Mouse (Mus musculus): ENCODE data around the gene Gm2a.
"Not testable (repeated sequence)": the region's sequence is repeated elsewhere in the genome, so short reads cannot be mapped to it uniquely, and the experiment has no call there.

Gm2a gene

DNA sequence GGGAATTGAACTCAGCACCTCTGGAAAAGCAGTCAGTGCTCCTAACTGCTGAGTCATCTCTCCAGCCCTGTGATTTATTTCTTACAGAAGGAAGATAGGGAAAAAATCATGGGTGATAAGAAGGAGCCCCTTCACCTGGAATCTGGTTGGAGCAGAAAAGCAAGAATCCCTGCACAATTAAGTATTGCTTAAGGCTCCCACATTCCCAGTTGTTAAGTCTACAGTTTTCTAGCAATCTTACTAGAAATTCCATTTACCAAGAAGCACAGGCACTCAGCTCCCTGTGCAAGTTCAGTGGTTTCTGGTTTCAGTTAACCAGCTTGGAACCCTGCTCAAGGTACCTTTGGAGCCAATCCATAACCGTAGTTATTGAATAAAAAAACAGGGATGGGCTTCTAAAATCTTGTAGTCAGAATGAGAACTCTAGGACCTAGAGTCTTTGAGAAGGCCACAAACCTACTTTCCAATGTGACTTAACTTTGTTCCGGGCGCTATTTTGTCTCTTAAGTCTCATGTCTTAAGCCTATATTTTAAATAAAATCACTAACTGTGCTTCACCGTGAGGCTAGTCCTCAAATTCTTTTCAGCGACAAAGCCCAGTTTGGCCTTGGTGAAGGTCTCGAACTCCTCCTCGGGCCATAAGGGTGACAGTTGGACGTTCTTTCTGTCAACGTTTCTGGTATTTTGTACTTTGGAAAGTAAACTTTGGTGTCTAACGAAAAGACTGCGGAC, 1.0 kb upstream of the Gm2a start:
- DNase-seq (ENCODE audit: low spot score), result no peak

DNA sequence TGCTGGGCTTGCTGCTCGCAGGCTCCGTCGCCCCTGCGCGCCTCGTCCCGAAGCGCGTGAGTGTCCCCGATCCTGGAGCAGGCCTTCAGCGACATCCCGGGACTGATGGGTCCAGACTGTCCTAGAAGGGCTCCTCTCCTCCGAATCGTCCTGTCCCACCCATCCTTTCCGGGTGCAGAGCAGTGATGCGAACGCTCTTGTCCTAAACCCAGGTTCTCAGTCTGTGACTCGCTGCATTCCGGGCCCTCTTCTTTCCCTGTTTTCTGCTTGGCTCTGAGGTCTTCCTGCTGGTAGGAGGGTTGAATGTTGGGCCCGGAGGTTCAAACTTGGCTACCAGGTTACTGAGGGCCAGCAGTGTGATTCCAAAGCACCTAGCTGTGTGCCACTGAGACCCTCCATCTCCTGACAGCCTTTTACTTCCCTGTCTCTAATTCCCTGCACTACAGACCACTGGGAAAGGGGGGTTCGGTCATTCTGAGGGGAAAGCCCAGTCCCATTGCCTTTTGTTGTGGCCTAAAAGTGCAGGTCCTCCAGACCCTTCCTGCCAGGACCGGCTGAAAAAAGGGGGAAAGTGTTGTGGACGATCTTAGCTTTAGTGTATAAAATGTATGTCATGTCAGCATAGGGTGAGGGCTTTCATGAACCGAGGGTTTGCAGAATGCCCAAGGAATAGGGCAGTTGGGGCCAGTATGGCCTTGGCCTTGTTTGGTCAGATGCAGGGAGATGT, 437 bp downstream of the Gm2a start:
- DNase-seq (ENCODE audit: low spot score), result no peak

DNA sequence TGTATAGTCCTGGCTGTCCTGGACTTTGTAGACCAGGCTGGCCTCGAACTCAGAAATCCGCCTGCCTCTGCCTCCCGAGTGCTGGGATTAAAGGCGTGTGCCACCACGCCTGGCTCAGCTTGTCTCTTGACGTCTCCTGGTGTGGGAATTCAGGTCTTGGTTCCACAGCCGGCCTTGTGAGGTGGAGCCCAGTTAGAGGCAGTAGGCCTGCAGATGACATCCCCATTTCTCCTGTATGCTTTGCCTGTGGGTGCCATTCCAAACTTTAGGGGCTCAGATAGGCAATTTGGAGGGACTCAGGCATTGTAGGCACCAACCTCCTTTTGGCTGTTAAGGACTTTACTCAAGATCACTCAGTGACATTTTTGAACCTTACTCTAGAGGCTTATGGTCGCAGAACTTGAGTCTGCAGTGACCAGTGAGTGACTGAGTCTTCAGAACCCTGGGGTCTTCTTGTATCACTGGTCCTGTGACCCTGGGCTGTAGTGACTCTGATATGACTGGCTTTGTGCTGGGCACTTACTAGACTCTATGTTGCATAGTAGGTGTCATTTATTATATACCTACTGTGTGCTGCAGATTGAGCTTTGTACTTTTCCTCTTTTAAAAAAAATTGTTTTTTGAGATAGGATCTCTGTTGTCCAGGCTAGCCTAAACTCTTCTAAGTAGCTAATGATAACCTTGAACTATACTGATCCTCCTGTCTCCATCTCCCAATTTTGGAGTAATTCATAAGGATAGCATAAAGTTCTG, 1.3 kb downstream of the Gm2a start:
- no peak for DNase-seq (ENCODE audit: low spot score)

DNA sequence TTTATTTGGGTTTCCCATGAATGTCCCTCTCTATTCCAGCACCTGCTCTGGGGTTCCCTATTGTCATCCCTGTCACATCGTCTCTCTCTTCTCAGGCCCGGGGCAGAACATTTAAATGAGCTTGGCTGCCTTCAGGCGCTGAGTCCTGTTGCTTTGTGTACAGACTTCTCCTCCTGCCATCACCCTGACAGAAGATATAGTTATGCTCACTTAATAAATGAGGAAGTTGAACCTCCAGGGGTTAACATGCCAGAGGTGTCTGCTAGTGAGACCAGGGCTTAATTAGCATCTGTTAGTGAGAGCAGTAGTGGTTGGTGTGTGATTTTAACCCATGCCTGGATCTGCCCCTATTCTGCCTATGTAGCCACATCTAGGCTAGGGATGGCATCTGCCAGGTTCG, 2.0 kb downstream of the Gm2a start:
- no peak for DNase-seq (ENCODE audit: low spot score)

DNA sequence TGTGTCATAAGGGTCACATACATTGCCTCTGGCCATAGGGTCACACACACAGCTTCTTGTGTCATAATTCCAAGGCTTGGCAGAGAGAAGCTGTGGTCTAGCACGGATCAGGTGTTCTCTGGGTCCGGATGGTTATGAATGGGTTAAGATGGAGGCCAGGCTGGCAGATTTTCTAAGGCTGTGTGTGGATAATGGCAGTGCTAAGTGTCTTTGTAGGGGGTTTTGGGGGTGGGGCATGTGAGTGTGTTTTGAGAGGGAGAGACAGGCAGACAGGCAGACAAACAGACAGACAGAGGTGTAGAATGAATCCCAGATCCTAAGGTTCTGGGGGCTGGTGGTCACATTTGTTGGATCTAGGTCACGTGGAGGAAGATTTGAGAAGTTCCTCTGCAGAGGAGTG, 4.1 kb downstream of the Gm2a start:
- DNase-seq (ENCODE audit: low spot score), result no peak

DNA sequence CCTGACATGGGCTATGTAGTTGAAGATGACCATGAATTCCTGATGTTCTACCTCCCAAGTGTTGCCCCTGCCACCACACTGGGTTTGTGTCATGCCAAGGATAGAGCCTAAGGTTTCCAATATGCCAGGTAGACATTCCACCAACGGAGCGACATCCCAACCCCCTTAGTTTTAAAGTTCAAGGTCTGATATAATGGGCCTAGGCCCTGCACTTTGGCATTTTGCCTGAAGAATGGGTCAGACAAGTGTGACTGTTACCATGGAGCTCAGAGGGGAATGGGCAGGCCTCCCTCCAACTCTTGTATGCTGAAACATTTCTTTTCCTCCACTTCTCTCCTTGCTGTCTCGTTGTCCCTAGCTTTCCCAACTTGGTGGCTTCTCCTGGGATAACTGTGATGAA, 5.3 kb downstream of the Gm2a start:
- DNase-seq (ENCODE audit: low spot score), result no peak

DNA sequence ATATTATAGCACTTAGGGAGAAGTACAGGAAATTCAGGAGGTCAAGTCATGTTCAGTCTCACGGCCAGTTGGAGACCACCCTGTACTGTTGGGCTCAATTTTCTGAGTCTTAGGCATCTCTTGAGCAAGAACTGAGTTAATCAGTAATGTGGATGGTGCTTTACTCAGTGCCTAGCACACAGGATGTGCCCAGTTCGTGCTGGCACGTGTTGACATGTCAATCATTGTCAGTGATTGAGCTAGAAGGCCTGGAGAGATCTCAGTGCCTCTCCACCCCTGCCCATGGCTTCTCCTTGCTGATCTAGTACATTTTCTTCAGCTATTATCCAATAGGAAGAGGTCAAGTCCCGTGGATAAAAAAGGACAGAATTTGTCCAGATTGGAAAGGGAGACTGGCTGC, 7.5 kb downstream of the Gm2a start:
- DNase-seq (ENCODE audit: low spot score), result no peak

DNA sequence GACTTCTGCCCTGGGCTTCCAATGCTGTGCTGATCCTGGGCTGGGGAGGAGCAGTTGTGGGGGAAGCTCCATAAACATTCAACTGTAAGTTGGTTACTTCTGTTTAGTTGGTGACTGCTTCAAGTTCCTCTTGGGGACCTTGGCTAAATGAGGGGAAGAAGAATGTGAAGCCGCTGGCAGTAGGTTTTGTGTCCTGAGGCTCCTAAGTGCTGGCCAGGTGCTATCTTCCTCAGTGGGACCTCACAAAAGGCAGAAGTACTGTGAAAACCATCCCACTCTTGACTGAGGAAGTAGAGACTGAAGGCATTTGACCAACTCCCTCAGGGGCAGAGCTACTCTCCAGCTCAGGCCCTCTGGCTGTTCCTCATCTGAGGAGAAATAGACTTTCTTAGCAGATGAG, 8.7 kb downstream of the Gm2a start:
- no peak for DNase-seq (ENCODE audit: low spot score)

DNA sequence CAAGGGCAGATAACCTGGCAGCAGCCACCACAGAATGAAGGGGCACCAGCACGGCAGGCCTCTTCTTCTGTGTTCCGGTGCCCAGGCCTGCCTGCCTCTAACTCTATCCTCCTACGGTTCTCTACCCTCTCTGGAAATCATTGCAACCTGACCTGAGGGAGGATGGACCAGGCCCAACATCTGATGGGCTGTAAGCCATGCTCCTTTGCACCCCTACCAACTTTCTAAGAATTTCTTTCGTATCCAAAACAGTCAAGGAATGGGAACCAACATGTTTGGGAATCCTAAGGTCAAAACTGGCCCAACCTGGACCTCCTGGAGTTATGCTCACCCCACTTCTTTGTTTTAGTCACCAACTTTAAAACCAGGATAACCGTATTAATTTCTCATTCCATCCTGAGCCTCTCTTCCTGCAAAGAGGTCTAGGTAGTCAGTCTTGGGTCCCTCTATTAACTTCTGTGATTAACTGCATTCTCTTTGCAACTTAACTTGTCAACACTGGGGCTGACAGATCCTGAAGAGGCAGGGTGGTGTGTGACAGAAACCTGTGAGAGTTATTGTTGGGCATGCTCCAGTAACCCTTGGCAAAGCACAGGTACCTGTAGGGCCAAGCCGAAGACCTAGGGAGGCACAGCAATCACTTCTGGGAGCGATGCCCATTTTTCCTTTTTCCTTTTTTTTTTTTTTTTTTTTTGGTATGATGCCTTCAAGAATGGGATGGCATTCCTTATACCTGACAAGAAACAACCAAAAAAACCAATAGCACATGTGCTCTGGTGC, 11.8 kb downstream of the Gm2a start:
- no peak for DNase-seq (ENCODE audit: low spot score)

DNA sequence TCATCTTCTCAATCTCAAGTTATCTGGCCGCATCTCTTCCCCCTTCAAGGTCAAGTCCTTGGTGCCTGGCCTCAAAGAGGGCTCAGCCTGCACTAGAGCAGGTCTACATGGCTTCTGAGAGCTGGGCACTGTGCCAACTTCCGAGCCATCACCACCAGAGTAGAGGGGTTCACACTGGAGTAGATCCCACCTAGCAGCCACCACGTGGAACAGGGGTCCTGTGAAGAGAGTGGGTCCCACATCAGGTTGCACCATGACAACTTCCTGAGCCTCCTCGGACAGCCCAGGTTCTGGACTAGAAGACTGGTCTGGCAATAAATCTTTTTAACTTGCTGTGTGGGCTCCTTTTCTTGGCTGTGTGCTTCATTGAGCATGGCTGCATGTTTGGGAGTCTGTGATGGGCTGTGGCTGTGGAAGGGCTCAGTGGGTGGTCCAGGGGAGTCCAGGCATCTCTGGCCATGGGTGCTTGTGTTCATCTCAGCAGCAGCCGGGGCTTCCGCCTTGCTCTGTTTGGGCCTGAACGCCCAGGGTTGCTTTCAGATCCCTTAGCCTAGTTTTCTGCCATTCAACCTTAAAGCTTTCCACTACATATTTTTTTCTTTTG, 12.8 kb downstream of the Gm2a start:
- DNase-seq (ENCODE audit: low spot score), result no peak

DNA sequence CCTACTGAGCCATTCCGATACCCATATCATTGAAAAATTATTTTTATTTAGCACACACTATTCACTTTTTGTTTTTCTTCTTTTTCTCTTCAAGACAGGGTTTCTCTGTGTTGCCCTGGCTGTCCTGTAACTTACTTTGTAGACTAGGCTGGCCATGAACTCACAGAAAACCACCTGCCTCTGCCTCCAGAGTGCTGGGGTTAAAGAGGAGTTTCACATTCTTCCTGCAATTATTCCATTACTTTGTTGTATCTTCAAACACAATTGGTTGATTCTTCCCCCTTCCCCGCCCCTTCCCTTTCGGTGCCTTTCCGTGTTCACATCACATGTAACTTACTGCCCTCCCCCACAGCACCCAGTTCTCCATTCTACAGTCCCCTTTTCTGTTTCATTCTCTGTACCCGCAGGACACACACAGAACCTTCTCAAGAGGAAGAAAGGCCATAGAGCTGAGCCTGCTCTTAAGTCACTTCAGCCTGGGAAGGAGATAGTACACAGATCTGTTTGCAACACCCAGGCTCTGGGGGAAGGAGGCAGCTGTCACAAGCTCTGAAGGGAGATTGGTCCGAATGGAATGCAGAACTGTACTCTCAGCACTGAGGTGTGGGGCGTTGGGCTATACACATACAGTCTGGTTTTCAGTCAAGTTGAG, 15.4 kb downstream of the Gm2a start:
- DNase-seq (ENCODE audit: low spot score), result no peak

DNA sequence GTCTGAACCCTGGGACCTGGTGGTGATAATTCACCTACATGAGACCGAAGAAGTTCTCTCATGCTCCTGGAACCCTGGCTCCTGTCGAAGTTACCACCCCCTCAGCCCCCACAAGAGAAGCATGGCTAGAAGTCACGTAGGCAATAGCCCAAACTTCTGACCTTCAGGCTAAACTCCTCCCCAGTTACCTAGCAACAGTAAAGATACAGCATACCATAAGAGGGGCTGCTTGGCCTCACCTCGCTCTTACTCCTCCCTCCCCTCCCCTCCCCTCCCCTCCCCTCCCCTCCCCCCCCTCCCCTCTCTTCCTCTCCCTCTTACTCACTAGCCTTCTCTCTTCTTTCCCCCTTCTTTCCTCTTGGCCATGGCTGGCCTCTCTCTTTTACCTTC, 15.9 kb downstream of the Gm2a start:
- not testable (repeated sequence) for DNase-seq (ENCODE audit: low spot score)

DNA sequence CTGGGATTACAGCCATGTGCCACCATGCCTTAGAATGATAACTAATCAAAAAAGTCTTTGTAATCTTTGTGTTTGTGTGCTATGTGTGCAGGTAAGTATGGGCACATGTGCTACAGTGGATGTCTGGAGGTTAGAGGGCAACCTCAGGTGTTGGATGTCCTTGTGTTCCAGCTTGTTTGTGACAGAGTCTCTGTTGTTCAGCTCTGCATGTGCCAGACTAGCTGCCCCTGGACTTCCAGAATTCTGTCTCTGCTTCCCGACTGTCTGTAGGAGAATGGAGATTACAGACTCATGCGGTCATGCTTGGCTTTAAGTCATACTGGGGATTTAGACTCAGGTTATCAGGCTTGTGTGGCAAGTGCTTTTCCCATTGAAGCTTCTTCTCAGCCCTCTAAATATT, 16.4 kb downstream of the Gm2a start:
- DNase-seq (ENCODE audit: low spot score), result no peak

DNA sequence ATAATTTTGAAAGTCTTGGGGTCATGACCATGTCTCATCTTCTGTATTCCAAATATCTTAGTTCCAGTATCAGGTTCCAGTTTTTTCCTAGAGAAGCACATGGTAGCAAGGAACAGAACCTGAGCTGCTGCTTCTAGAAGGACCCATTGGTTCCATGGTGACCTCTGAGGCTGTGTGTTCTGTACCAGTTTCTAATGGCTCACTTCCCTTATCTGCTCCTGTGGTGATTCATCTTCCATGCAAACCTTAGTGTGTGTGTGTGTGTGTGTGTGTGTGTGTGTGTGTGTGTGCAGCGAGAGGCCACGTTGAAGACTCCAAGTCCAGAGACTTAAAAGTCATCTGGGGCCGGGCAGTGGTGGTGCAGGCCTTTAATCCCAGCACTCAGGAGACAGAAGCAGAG, 18.1 kb downstream of the Gm2a start:
- DNase-seq (ENCODE audit: low spot score), result no peak

DNA sequence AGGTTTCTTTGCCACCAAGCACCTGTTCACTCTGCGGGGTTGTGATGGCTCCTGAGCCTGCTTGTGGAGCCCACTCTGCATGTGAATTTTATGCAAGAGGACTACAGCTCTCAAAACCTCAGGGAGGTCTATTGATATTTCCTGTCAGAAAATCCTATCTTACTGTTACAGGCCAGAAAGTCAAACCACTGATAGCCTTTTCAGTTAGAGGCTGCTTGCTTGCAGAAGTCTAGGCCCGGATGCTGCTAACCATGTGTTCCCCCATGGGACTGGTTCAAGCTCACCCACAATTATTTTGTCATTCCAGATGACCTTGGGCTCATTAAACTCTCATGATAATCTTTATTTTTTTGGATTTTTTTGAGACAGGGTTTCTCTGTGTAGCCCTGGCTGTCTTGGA, 19.1 kb downstream of the Gm2a start:
- no peak for DNase-seq (ENCODE audit: low spot score)

DNA sequence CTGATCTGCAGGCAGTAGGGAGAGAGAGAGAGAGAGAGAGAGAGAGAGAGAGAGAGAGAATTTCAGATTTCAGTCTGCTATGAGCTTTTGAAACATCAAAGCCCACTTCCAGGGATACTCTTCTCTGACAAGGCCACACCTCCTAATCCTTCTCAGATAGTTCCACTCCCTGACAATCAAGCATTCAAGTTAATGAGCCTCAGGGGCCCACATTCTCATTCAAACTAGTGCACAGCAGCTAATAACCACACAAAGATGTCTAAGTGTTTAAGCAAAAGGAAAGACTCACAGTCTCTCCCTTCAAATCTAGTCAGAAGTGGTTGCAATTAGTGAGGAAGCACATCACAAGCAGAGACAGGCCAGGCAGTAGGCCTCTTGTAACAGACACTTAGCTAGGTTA, 22.4 kb downstream of the Gm2a start:
- no peak for DNase-seq (ENCODE audit: low spot score)

DNA sequence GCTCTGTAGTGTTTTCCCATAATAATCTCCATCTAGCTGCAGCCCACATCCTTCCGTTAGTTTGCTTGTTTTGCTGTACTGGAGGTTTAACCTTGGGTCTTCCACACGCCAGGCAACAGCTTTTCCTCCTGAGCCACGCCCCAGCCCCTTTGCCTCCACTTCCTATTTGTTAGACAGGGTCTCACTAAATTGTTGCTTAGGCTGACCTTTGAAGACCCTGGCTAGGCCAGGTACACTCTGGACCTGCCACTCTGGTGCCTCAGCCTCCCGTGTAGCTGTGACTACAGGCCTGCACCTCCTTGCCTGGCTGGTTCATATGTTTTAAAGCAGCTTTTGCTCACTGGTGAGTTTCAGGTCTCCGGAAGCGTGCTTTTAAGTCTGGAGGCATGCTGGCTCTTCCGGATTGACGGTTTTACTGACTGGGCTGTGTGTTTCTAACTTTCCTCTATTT, 22.9 kb downstream of the Gm2a start:
- DNase-seq (ENCODE audit: low spot score), result no peak

DNA sequence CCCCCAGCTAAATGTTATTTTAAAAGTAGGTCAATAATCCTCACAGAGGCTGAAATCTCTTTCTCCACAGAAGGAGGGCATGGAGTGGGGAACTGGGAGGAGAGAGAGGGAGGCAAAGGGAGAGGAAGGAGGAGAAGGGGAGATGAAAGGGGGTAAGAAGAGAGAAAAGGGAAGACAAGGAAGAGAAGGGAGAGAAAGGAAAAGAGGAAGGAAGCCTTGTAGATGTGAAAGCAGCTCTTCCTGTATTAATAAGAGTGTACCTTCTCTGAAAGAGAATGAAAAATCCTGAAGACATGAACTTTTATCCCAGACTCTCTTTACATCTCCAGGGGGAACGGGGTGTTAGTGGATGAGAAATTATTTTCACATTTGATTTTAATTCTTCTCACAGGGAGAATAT, 23.5 kb downstream of the Gm2a start:
- no peak for DNase-seq (ENCODE audit: low spot score)

DNA sequence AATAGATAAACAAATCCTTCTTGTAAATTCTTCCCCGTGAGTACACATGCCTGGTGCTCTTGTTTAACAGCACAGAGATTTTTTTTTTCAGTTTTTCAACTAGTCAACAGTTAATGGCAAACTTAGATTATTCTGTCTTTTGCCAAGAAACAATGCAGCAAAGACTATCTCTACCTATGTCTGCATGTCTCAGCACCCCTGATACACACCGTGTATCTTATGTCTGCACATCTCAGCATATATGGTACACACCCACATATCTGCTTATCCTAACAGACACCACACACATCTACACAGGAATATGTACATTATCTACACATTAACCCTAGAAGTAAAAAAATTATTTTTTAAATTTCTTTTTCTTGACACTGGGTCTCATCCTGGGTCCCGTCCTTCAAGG, 28.7 kb downstream of the Gm2a start:
- no peak for DNase-seq (ENCODE audit: low spot score)

DNA sequence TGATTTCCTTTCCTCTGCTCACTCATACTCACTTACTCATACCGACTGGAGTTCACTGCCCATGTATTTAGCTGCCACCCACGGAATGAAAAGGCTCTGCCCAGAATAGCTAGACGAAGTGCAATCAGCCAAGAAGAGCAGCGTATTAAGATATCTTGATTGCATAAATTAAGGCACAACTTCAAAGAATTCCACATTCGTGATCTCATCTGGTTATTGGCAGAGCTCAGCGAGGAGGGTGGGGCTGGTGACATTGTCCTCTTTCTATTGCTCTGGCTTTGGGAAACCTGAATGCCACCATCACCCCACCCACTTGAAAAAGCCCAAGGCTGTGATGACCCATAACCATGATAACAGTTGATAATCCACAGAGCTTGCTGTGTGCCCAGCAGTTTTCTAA, 30.0 kb downstream of the Gm2a start:
- DNase-seq (ENCODE audit: low spot score), result peak; percentile 45

DNA sequence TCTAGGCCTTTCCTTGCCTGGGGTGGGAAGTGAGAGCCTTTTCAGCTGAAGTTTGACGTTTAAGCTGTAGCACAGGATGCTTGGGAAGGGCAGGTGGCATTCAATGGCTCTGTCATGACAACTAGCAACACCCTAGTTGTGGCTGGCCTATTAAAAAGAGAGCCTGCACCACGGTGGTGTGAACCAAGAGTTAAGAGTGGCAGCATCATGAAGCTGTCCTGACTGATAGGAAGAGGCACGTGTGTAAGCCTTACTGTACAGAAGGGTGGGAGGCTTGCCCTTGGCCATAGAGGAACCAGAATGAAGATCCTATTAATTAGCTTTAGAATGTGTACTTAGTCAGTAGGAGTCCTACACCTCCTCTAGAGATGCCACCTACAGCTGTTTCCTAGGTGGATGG, 30.5 kb downstream of the Gm2a start:
- no peak for DNase-seq (ENCODE audit: low spot score)
